Mouse (Mus musculus): Measurements from ENCODE around the gene Bricd5. TPM values are rescaled to one million over a fixed set of nuclear protein-coding genes. Genes with fewer than 3 reads are reported as not detected.
A peak's percentile ranks its signal among the peaks of the same experiment; 100 is the strongest.
"Not testable (repeated sequence)": the region's sequence is repeated elsewhere in the genome, so short reads cannot be mapped to it uniquely, and the experiment has no call there.

Gene Bricd5
- polyA plus RNA-seq (2012; rRNA removed), result 1.5 and 1.9 TPM in 2 replicates

GRCm38 (mm10) chr17:24473612-24474275 lies at the start of gene Bricd5:
Gene Bricd5 (plus strand): TSS chr17:24473884.
- Histone ChIP-seq H3K27ac (ENCODE audit: insufficient read depth, low read length) (no peak within 1 kb of the TSS), H3K4me3 (ENCODE audit: extremely low read depth, insufficient read depth, insufficient read length) (no peak within 1 kb of the TSS), H3K4me1 (ENCODE audit: control insufficient read depth, insufficient read depth, insufficient read length) (peaks cover 15% of the 10 kb centered on the region), H3K36me3 (ENCODE audit: control insufficient read depth, insufficient read depth, low read length) (peaks cover 14% of the 10 kb centered on the region), H3K27me3 (ENCODE audit: control insufficient read depth, insufficient read depth, low read length) (no peaks in the 10 kb centered on the region)
- WGBS, result 94% methylated on average over 6 of the region's 6 CpGs
- DNase-seq (ENCODE audit: low read depth in 1 of 2, low spot score in 2 of 2), result no peak
- no peak for TF ChIP-seq CTCF (IDR thresholded peaks at IDR 0.05; ENCODE audit: extremely low read depth, insufficient read depth, insufficient read length, insufficient replicate concordance)
- no peak for TF ChIP-seq POLR2A (IDR thresholded peaks at IDR 0.05; ENCODE audit: low read depth, low read length)

GRCm38 (mm10) chr17:24424489-24424888 lies 49.2 kb upstream of the Bricd5 start:
- TF ChIP-seq CTCF (IDR thresholded peaks at IDR 0.05; ENCODE audit: extremely low read depth, insufficient read depth, insufficient read length, insufficient replicate concordance) (no peak), POLR2A (IDR thresholded peaks at IDR 0.05; ENCODE audit: low read depth, low read length) (no peak)

GRCm38 (mm10) chr17:24425326-24425725 lies 48.4 kb upstream of the Bricd5 start:
- WGBS, result 89% methylated on average over 6 of the region's 8 CpGs

More at GRCm38 (mm10) chr17:24424489-24424888, 49.2 kb upstream of the Bricd5 start:
- H3K27me3 ChIP-seq (ENCODE audit: control insufficient read depth, insufficient read depth, low read length), result no peaks in the 10 kb centered on the region
- peaks cover 4% of the 10 kb centered on the region; the same call in 1 of the 2 replicates for H3K4me1 ChIP-seq (ENCODE audit: control insufficient read depth, insufficient read depth, insufficient read length)
- DNase-seq (ENCODE audit: low read depth in 1 of 2, low spot score in 2 of 2), result no peak
- H3K27ac ChIP-seq (ENCODE audit: insufficient read depth, low read length), result no peak overlapping the region
- H3K36me3 ChIP-seq (ENCODE audit: control insufficient read depth, insufficient read depth, low read length), result peaks cover 35% of the 10 kb centered on the region
- H3K4me3 ChIP-seq (ENCODE audit: extremely low read depth, insufficient read depth, insufficient read length), result no peak overlapping the region
- 91% methylated on average over 5 of the region's 5 CpGs for WGBS

GRCm38 (mm10) chr17:24425905-24426304 lies 47.8 kb upstream of the Bricd5 start:
- no peak for DNase-seq (ENCODE audit: low read depth in 1 of 2, low spot score in 2 of 2)
- Histone ChIP-seq H3K4me1 (ENCODE audit: control insufficient read depth, insufficient read depth, insufficient read length) (peaks cover 4% of the 10 kb centered on the region; the same call in 1 of the 2 replicates), H3K4me3 (ENCODE audit: extremely low read depth, insufficient read depth, insufficient read length) (no peak overlapping the region), H3K27me3 (ENCODE audit: control insufficient read depth, insufficient read depth, low read length) (no peaks in the 10 kb centered on the region), H3K27ac (ENCODE audit: insufficient read depth, low read length) (no peak overlapping the region), H3K36me3 (ENCODE audit: control insufficient read depth, insufficient read depth, low read length) (peaks cover 25% of the 10 kb centered on the region)
- TF ChIP-seq CTCF (IDR thresholded peaks at IDR 0.05; ENCODE audit: extremely low read depth, insufficient read depth, insufficient read length, insufficient replicate concordance) (no peak), POLR2A (IDR thresholded peaks at IDR 0.05; ENCODE audit: low read depth, low read length) (no peak)
- 91% methylated on average over 7 of the region's 7 CpGs for WGBS

More at GRCm38 (mm10) chr17:24425326-24425725, 48.4 kb upstream of the Bricd5 start:
- peaks cover 28% of the 10 kb centered on the region for H3K36me3 ChIP-seq (ENCODE audit: control insufficient read depth, insufficient read depth, low read length)
- not testable (repeated sequence) for H3K27me3 ChIP-seq (ENCODE audit: control insufficient read depth, insufficient read depth, low read length); H3K4me1 ChIP-seq (ENCODE audit: control insufficient read depth, insufficient read depth, insufficient read length); H3K4me3 ChIP-seq (ENCODE audit: extremely low read depth, insufficient read depth, insufficient read length); DNase-seq (ENCODE audit: low read depth in 1 of 2, low spot score in 2 of 2); H3K27ac ChIP-seq (ENCODE audit: insufficient read depth, low read length)

- TF ChIP-seq CTCF (IDR thresholded peaks at IDR 0.05; ENCODE audit: extremely low read depth, insufficient read depth, insufficient read length, insufficient replicate concordance), result no peak
- peak; percentile 77 for TF ChIP-seq POLR2A (IDR thresholded peaks at IDR 0.05; ENCODE audit: low read depth, low read length)
- H3K27ac ChIP-seq (ENCODE audit: insufficient read depth, low read length), result peak within 1 kb of the TSS; percentile 88
- 1% methylated on average over 48 of the region's 48 CpGs for WGBS
- H3K4me1 ChIP-seq (ENCODE audit: control insufficient read depth, insufficient read depth, insufficient read length), result peaks cover 4% of the 10 kb centered on the region; the same call in 1 of the 2 replicates
- H3K36me3 ChIP-seq (ENCODE audit: control insufficient read depth, insufficient read depth, low read length), result peaks cover 20% of the 10 kb centered on the region
- H3K27me3 ChIP-seq (ENCODE audit: control insufficient read depth, insufficient read depth, low read length), result no peaks in the 10 kb centered on the region
- DNase-seq (ENCODE audit: low read depth in 1 of 2, low spot score in 2 of 2), result peak; percentile 45 to 90
- peak within 1 kb of the TSS; percentile 78 for H3K4me3 ChIP-seq (ENCODE audit: extremely low read depth, insufficient read depth, insufficient read length)
These were observed 47.1 kb upstream of the Bricd5 start, which contains the start of gene Eci1 for GRCm38 (mm10) chr17:24426471-24427169. Gene Eci1 (plus strand): TSS chr17:24426641.

GRCm38 (mm10) chr17:24427170-24427557 lies 46.5 kb upstream of the Bricd5 start:
- no peaks in the 10 kb centered on the region for H3K27me3 ChIP-seq (ENCODE audit: control insufficient read depth, insufficient read depth, low read length)
- peaks cover 17% of the 10 kb centered on the region for H3K36me3 ChIP-seq (ENCODE audit: control insufficient read depth, insufficient read depth, low read length)
- peak overlapping the region; percentile 78 for H3K4me3 ChIP-seq (ENCODE audit: extremely low read depth, insufficient read depth, insufficient read length)
- no peak for DNase-seq (ENCODE audit: low read depth in 1 of 2, low spot score in 2 of 2)
- peaks cover 4% of the 10 kb centered on the region; the same call in 1 of the 2 replicates for H3K4me1 ChIP-seq (ENCODE audit: control insufficient read depth, insufficient read depth, insufficient read length)
- TF ChIP-seq CTCF (IDR thresholded peaks at IDR 0.05; ENCODE audit: extremely low read depth, insufficient read depth, insufficient read length, insufficient replicate concordance) (no peak), POLR2A (IDR thresholded peaks at IDR 0.05; ENCODE audit: low read depth, low read length) (no peak)
- no peak overlapping the region for H3K27ac ChIP-seq (ENCODE audit: insufficient read depth, low read length)
- WGBS, result 11% methylated on average over 8 of the region's 8 CpGs
